Mouse (Mus musculus): ENCODE measurements at regions not wholly inside any gene's neighbourhood (a gene's known extent, or its start where the extent isn't known, plus 50 kb on each side); places are given as distances from the start of the nearest gene placed in this dataset.

GRCm38 (mm10) chr17:88159851-88160676, 95.0 kb upstream of the Fbxo11 start:
- Histone ChIP-seq H3K4me1 (ENCODE audit: control insufficient read depth, insufficient read depth, insufficient read length) (peaks cover 1% of the 10 kb centered on the region), H3K36me3 (ENCODE audit: control insufficient read depth, insufficient read depth, low read length) (no peaks in the 10 kb centered on the region), H3K27ac (ENCODE audit: insufficient read depth, low read length) (no peak overlapping the region), H3K4me3 (ENCODE audit: extremely low read depth, insufficient read depth, insufficient read length) (no peak overlapping the region), H3K27me3 (ENCODE audit: control insufficient read depth, insufficient read depth, low read length) (no peaks in the 10 kb centered on the region)
- no peak for DNase-seq (ENCODE audit: low read depth in 1 of 2, low spot score in 2 of 2)
- WGBS = 83% methylated on average over 19 of the region's 19 CpGs
- TF ChIP-seq CTCF (IDR thresholded peaks at IDR 0.05; ENCODE audit: extremely low read depth, insufficient read depth, insufficient read length, insufficient replicate concordance) = no peak
- no peak for TF ChIP-seq POLR2A (IDR thresholded peaks at IDR 0.05; ENCODE audit: low read depth, low read length)

GRCm38 (mm10) chr17:88160677-88161001, 95.5 kb upstream of the Fbxo11 start:
- no peak for TF ChIP-seq POLR2A (IDR thresholded peaks at IDR 0.05; ENCODE audit: low read depth, low read length)
- TF ChIP-seq CTCF (IDR thresholded peaks at IDR 0.05; ENCODE audit: extremely low read depth, insufficient read depth, insufficient read length, insufficient replicate concordance) = no peak
- DNase-seq (ENCODE audit: low read depth in 1 of 2, low spot score in 2 of 2) = no peak
- no peak overlapping the region for H3K27ac ChIP-seq (ENCODE audit: insufficient read depth, low read length)
- no peaks in the 10 kb centered on the region for H3K36me3 ChIP-seq (ENCODE audit: control insufficient read depth, insufficient read depth, low read length)
- WGBS = 90% methylated on average over 14 of the region's 14 CpGs
- no peaks in the 10 kb centered on the region for H3K27me3 ChIP-seq (ENCODE audit: control insufficient read depth, insufficient read depth, low read length)
- H3K4me1 ChIP-seq (ENCODE audit: control insufficient read depth, insufficient read depth, insufficient read length) = peaks cover 2% of the 10 kb centered on the region
- H3K4me3 ChIP-seq (ENCODE audit: extremely low read depth, insufficient read depth, insufficient read length) = no peak overlapping the region

- no peak for DNase-seq (ENCODE audit: low read depth in 1 of 2, low spot score in 2 of 2)
- H3K27me3 ChIP-seq (ENCODE audit: control insufficient read depth, insufficient read depth, low read length) = no peaks in the 10 kb centered on the region
- 94% methylated on average over 8 of the region's 8 CpGs for WGBS
These were observed 96.7 kb upstream of the Fbxo11 start for GRCm38 (mm10) chr17:88161766-88162165.

DNA sequence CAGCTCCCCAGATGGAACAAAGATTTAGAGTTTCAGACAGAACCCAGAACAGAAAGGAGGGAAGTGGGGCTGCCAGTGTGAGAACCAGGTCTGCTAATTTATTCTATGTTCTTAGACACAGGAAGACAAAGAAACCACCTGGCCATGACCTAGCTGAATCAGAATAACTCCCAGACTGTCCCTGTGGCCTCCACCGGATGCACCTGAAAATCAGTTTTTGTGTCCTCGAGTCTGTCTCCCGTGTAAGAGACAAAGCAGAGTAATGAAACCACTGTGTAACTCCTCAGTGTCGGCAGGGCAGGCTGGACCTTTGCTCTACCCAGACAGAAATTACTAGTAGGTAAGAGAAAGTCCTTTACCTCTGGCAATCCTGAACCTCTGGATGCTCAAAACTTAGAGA, 99.7 kb upstream of the Fbxo11 start:
- Histone ChIP-seq H3K27ac (ENCODE audit: insufficient read depth, low read length) (peak overlapping the region; percentile 56; the same call in 1 of the 2 replicates), H3K4me3 (ENCODE audit: extremely low read depth, insufficient read depth, insufficient read length) (no peak overlapping the region), H3K4me1 (ENCODE audit: control insufficient read depth, insufficient read depth, insufficient read length) (peaks cover 2% of the 10 kb centered on the region), H3K36me3 (ENCODE audit: control insufficient read depth, insufficient read depth, low read length) (no peaks in the 10 kb centered on the region), H3K27me3 (ENCODE audit: control insufficient read depth, insufficient read depth, low read length) (no peaks in the 10 kb centered on the region)
- TF ChIP-seq CTCF (IDR thresholded peaks at IDR 0.05; ENCODE audit: extremely low read depth, insufficient read depth, insufficient read length, insufficient replicate concordance) (no peak), POLR2A (IDR thresholded peaks at IDR 0.05; ENCODE audit: low read depth, low read length) (no peak)
- DNase-seq (ENCODE audit: low read depth in 1 of 2, low spot score in 2 of 2) = peak in 1 of 2 experiments; percentile 26
- 40% methylated on average over 4 of the region's 4 CpGs for WGBS

More at GRCm38 (mm10) chr17:88161766-88162165, 96.7 kb upstream of the Fbxo11 start:
- no peak overlapping the region for H3K4me3 ChIP-seq (ENCODE audit: extremely low read depth, insufficient read depth, insufficient read length)
- no peak for TF ChIP-seq POLR2A (IDR thresholded peaks at IDR 0.05; ENCODE audit: low read depth, low read length)
- no peak for TF ChIP-seq CTCF (IDR thresholded peaks at IDR 0.05; ENCODE audit: extremely low read depth, insufficient read depth, insufficient read length, insufficient replicate concordance)
- H3K4me1 ChIP-seq (ENCODE audit: control insufficient read depth, insufficient read depth, insufficient read length) = peaks cover 2% of the 10 kb centered on the region
- H3K27ac ChIP-seq (ENCODE audit: insufficient read depth, low read length) = no peak overlapping the region
- no peaks in the 10 kb centered on the region for H3K36me3 ChIP-seq (ENCODE audit: control insufficient read depth, insufficient read depth, low read length)

- H3K4me3 ChIP-seq (ENCODE audit: extremely low read depth, insufficient read depth, insufficient read length) = no peak overlapping the region
- H3K27ac ChIP-seq (ENCODE audit: insufficient read depth, low read length) = no peak overlapping the region
- no peak for DNase-seq (ENCODE audit: low read depth in 1 of 2, low spot score in 2 of 2)
- H3K36me3 ChIP-seq (ENCODE audit: control insufficient read depth, insufficient read depth, low read length) = no peaks in the 10 kb centered on the region
- H3K4me1 ChIP-seq (ENCODE audit: control insufficient read depth, insufficient read depth, insufficient read length) = peaks cover 2% of the 10 kb centered on the region
- TF ChIP-seq CTCF (IDR thresholded peaks at IDR 0.05; ENCODE audit: extremely low read depth, insufficient read depth, insufficient read length, insufficient replicate concordance) = no peak
- no peak for TF ChIP-seq POLR2A (IDR thresholded peaks at IDR 0.05; ENCODE audit: low read depth, low read length)
- H3K27me3 ChIP-seq (ENCODE audit: control insufficient read depth, insufficient read depth, low read length) = no peaks in the 10 kb centered on the region
- 86% methylated on average over 6 of the region's 6 CpGs for WGBS
These were observed 100.7 kb upstream of the Fbxo11 start for GRCm38 (mm10) chr17:88165811-88166210.

- no peaks in the 10 kb centered on the region for H3K27me3 ChIP-seq (ENCODE audit: control insufficient read depth, insufficient read depth, low read length)
- H3K36me3 ChIP-seq (ENCODE audit: control insufficient read depth, insufficient read depth, low read length) = no peaks in the 10 kb centered on the region
- TF ChIP-seq CTCF (IDR thresholded peaks at IDR 0.05; ENCODE audit: extremely low read depth, insufficient read depth, insufficient read length, insufficient replicate concordance) = no peak
- no peak for TF ChIP-seq POLR2A (IDR thresholded peaks at IDR 0.05; ENCODE audit: low read depth, low read length)
- DNase-seq (ENCODE audit: low read depth in 1 of 2, low spot score in 2 of 2) = no peak
- no peak overlapping the region for H3K4me3 ChIP-seq (ENCODE audit: extremely low read depth, insufficient read depth, insufficient read length)
- H3K27ac ChIP-seq (ENCODE audit: insufficient read depth, low read length) = no peak overlapping the region
- H3K4me1 ChIP-seq (ENCODE audit: control insufficient read depth, insufficient read depth, insufficient read length) = peaks cover 2% of the 10 kb centered on the region
- WGBS = 82% methylated on average over 8 of the region's 8 CpGs
These were observed 103.4 kb upstream of the Fbxo11 start for GRCm38 (mm10) chr17:88168262-88169096.
